In genomic region chr2:7438721-7439282, GRCm38 (mm10) we compare ENCODE assay signal across 16 mouse cellular contexts.
DNase-seq lines count a peak whose midpoint lies in the region; ATAC-seq lines count a peak whose summit lies in the region.
"Had no signal": no experiment of that assay in that cellular context is flagged by ENCODE, and none has a peak within 500 bp of the region (broad histone marks: within the 10 kb centered on the region; RNA-seq: fewer than 3 reads in every experiment).

No protein-coding gene starts in this region.

- H3K27ac ChIP-seq in midbrain, embryonic 16.5 days (ENCODE audit: low read length) = no peak overlapping the region; the same call in 1 of the 2 replicates
- H3K27ac ChIP-seq in midbrain, embryonic 13.5 days = no peak overlapping the region
- H3K27ac ChIP-seq in hindbrain, embryonic 13.5 days = no peak overlapping the region
- H3K27ac ChIP-seq: heart, embryonic 10.5 days; limb, embryonic 12.5 days had no signal

- intact Hi-C loops in left cerebral cortex, postnatal 10 days (cut with DNase I) = no loop called here
- intact Hi-C loops in heart, postnatal 25 days (cut with DNase I) = no loop called here

- H3K27me3 ChIP-seq in midbrain, embryonic 16.5 days (ENCODE audit: control insufficient read depth, insufficient read depth, low read depth, low read length) = no peaks in the 10 kb centered on the region
- no peaks in the 10 kb centered on the region for H3K27me3 ChIP-seq in midbrain, embryonic 13.5 days
- no peaks in the 10 kb centered on the region for H3K27me3 ChIP-seq in hindbrain, embryonic 13.5 days
- H3K27me3 ChIP-seq: limb, embryonic 12.5 days; megakaryocyte, embryonic 14.5 days had no signal

- H3K9me3 ChIP-seq in midbrain, embryonic 16.5 days (replicated peaks; ENCODE audit: control insufficient read depth, low read length, poor library complexity, severe bottlenecking) = no peaks in the 10 kb centered on the region
- no peaks in the 10 kb centered on the region for H3K9me3 ChIP-seq in midbrain, embryonic 13.5 days
- no peaks in the 10 kb centered on the region for H3K9me3 ChIP-seq in hindbrain, embryonic 13.5 days
- H3K9me3 ChIP-seq: heart, embryonic 10.5 days; limb, embryonic 12.5 days; megakaryocyte, embryonic 14.5 days had no signal

- WGBS in midbrain, embryonic 16.5 days = 55% methylated on average over 8 of the region's 8 CpGs
- 74% methylated on average over 8 of the region's 8 CpGs for WGBS in midbrain, embryonic 13.5 days
- 78% methylated on average over 8 of the region's 8 CpGs for WGBS in hindbrain, embryonic 13.5 days

- peak; percentile 48; the same call in 1 of the 2 replicates for ATAC-seq in midbrain, embryonic 16.5 days
- ATAC-seq in midbrain, embryonic 13.5 days = no peak
- ATAC-seq in hindbrain, embryonic 13.5 days (ENCODE audit: low FRiP score) = no peak
- ATAC-seq: CD4-positive, CD25-positive, alpha-beta regulatory T cell, adult 4 months had no signal

- peak; percentile 45 to 83 for DNase-seq in layer of hippocampus, adult 18-20 months (ENCODE audit: low spot score in 2 of 2)
- peak; percentile 15 to 69 for DNase-seq in left cerebral cortex, postnatal 10 days (ENCODE audit: extremely low spot score in 1 of 2, low spot score in 2 of 2)
- peak; percentile 90 for DNase-seq in telencephalon, adult 2 months (ENCODE audit: low read depth, low spot score)
- DNase-seq in heart, postnatal 25 days (ENCODE audit: low spot score) = no peak
- DNase-seq in lung, adult 18-20 months = no peak
- DNase-seq: adrenal gland, postnatal 14 days; cerebellum, adult 2 months; kidney, adult 8-10 months; lung, adult 2 months had no signal

- no peaks in the 10 kb centered on the region; the same call in 1 of the 2 replicates for H3K4me1 ChIP-seq in midbrain, embryonic 16.5 days (ENCODE audit: control insufficient read depth, insufficient read depth, low read length)
- no peaks in the 10 kb centered on the region for H3K4me1 ChIP-seq in midbrain, embryonic 13.5 days (replicated peaks)
- no peaks in the 10 kb centered on the region for H3K4me1 ChIP-seq in hindbrain, embryonic 13.5 days (replicated peaks)
- H3K4me1 ChIP-seq: heart, embryonic 10.5 days; limb, embryonic 12.5 days; megakaryocyte, embryonic 14.5 days had no signal

- H3K36me3 ChIP-seq in midbrain, embryonic 16.5 days (ENCODE audit: control insufficient read depth, insufficient read depth, low read length) = no peaks in the 10 kb centered on the region
- no peaks in the 10 kb centered on the region for H3K36me3 ChIP-seq in midbrain, embryonic 13.5 days
- no peaks in the 10 kb centered on the region for H3K36me3 ChIP-seq in hindbrain, embryonic 13.5 days
- H3K36me3 ChIP-seq: heart, embryonic 10.5 days; limb, embryonic 12.5 days had no signal

- no peak overlapping the region for H3K9ac ChIP-seq in midbrain, embryonic 16.5 days (ENCODE audit: low read depth, low read length)
- no peak overlapping the region for H3K9ac ChIP-seq in midbrain, embryonic 13.5 days (replicated peaks)
- no peak overlapping the region for H3K9ac ChIP-seq in hindbrain, embryonic 13.5 days
- H3K9ac ChIP-seq: limb, embryonic 12.5 days had no signal

- no peak overlapping the region for H3K4me3 ChIP-seq in midbrain, embryonic 16.5 days (ENCODE audit: low read depth, low read length)
- H3K4me3 ChIP-seq in midbrain, embryonic 13.5 days (replicated peaks) = no peak overlapping the region
- H3K4me3 ChIP-seq in hindbrain, embryonic 13.5 days = no peak overlapping the region
- H3K4me3 ChIP-seq: heart, embryonic 10.5 days; limb, embryonic 12.5 days; megakaryocyte, embryonic 14.5 days had no signal

- no peak overlapping the region for H3K4me2 ChIP-seq in midbrain, embryonic 16.5 days (ENCODE audit: low read length)
- H3K4me2 ChIP-seq in midbrain, embryonic 13.5 days (replicated peaks) = no peak overlapping the region
- H3K4me2 ChIP-seq in hindbrain, embryonic 13.5 days = no peak overlapping the region
- H3K4me2 ChIP-seq: limb, embryonic 12.5 days had no signal

Comparison
In these comparisons a context has a peak if more than half of its experiments do, and no peak if none do; other contexts are left out.
1. DNase-seq: peak in layer of hippocampus, adult 18-20 months (2 of 2), left cerebral cortex, postnatal 10 days (2 of 2) and telencephalon, adult 2 months (single experiment); none in heart, postnatal 25 days (single experiment) and lung, adult 18-20 months (0 of 2).